Mouse (Mus musculus) embryonic facial prominence, embryonic 12.5 days (tissue): ENCODE results near the gene Olig3. TPM values are rescaled to one million over a fixed set of nuclear protein-coding genes. Genes with fewer than 3 reads are reported as not detected.

ENCODE experiments used
- ATAC-seq: fragments of 200-750 bp; cut with Nextera tagmentation; 2 replicates; pipeline ENCODE4 v1.8.0; 2017; ENCODE audit not compliant: insufficient number of reproducible peaks, insufficient read depth, low FRiP score, low TSS enrichment
- H3K27ac ChIP-seq: fragments of 300-500 bp; sonication (generic); 2 replicates; pipeline ENCODE4 v1.5.1; 2016; ENCODE audit warnings: mild to moderate bottlenecking
- H3K27me3 ChIP-seq: fragments of 300-500 bp; sonication (generic); 2 replicates; pipeline ENCODE4 v1.6.1; 2016; ENCODE audit warnings: mild to moderate bottlenecking, moderate library complexity
- H3K36me3 ChIP-seq: fragments of 300-500 bp; sonication (generic); 2 replicates; pipeline ENCODE4 v1.6.1; 2016; ENCODE audit warnings: mild to moderate bottlenecking
- H3K4me1 ChIP-seq: fragments of 300-500 bp; sonication (generic); 2 replicates; pipeline ENCODE4 v1.6.1; 2016
- H3K4me2 ChIP-seq: fragments of 300-500 bp; sonication (generic); replicated peaks from 2 replicates; pipeline ENCODE4 v1.6.1; 2016; ENCODE audit warnings: mild to moderate bottlenecking, moderate library complexity
- H3K4me3 ChIP-seq: fragments of 300-500 bp; sonication (generic); 2 replicates; pipeline ENCODE4 v1.5.1; 2016; ENCODE audit warnings: mild to moderate bottlenecking
- H3K9ac ChIP-seq: fragments of 300-500 bp; sonication (generic); 2 replicates; pipeline ENCODE4 v1.6.1; 2016; ENCODE audit warnings: mild to moderate bottlenecking, moderate library complexity
- H3K9me3 ChIP-seq: fragments of 300-500 bp; sonication (generic); 2 replicates; pipeline ENCODE4 v1.6.1; 2016; ENCODE audit warnings: mild to moderate bottlenecking, moderate library complexity
- WGBS: fragments of 180-500 bp; shearing (Covaris S2); methylation state at CpG from one replicate; pipeline ENCODE4 v1.1.7; 2016; 5-methylcytosine and 5-hydroxymethylcytosine counted together
- polyA plus RNA-seq: library from polyadenylated mRNA; unstranded; fragments of >200 nt; fragmentation: Nextera tagmentation; extraction: Ambion mirVana; gene quantifications from 2 replicates; pipeline ENCODE4 v1.2.1, GENCODE M21; 2016

Gene Olig3
- polyA plus RNA-seq: 0.42 and 1.9 TPM in 2 replicates

DNA sequence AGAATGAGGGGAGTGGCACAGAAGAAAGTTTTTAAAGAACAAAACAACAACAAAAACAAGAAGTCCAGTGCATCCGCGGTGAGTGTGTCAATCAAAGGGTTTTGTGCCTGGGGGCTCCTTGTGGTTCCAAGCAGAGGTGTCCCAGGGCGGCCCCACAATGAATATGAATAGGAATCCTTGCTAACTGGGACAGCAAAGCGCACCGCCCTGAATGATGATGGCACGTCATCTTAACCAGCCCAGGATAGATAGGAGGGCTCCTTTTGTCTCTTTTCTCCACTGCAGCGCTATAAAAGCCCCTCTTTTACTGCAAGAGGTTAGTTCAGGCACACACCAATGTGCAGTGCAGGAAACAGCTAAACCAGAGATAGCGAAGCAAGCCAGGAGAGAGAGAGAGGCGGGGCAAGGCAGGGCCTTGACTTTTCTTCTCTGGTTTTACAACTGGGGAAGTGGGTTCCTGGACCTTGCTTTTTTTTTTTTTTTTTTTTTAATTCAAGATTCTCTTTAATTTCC lies at the start of gene Olig3:
Gene Olig3, plus strand, starts transcription at position 463 of the 513 bp plus-strand sequence.
- Histone ChIP-seq H3K9me3 (no peaks in the 10 kb centered on the region), H3K4me1 (peaks cover 11% of the 10 kb centered on the region; the same call in 1 of the 2 replicates), H3K4me2 (peak within 1 kb of the TSS; percentile 28), H3K9ac (no peak within 1 kb of the TSS), H3K4me3 (peak within 1 kb of the TSS; percentile 14; the same call in 1 of the 2 replicates), H3K27me3 (peaks cover 82% of the 10 kb centered on the region), H3K36me3 (no peaks in the 10 kb centered on the region), H3K27ac (no peak within 1 kb of the TSS)
- WGBS: 3% methylated on average over 9 of the region's 9 CpGs
- ATAC-seq: no peak

DNA sequence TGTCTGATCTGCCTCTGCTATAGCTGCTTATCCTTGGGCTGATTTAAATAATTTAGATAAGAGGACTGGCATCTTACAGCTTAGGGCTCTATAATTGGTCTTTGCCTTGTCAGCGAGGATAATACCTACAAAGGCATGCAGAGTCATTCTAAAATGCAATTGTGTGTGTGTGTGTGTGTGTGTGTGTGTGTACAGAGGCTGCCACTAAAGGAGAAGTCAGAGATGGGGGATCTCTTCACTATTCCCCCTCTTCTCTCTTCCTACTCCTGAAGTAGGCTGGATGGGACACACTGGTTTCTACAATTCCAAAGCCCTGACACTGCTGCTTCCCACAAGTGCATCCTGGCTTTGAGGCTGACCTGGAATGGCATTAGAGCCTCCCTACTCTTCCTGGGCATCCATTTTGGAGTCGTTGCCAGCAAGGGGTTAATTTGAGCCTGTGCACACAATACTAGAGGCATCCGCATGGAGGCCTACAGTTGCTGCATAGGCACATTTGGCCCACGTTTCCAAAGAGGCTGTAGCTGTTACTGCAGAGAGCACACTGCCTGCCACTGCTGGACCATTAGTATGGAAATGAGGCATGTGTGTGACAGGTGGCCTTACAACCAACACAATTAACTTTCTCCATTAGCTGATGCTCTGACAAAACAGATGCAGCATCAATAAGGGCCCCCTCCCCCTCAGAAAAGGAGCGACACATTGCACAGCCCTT lies 46.5 kb upstream of the Olig3 start:
- no peak overlapping the region for H3K27ac ChIP-seq
- H3K9me3 ChIP-seq: no peaks in the 10 kb centered on the region
- no peaks in the 10 kb centered on the region for H3K36me3 ChIP-seq
- H3K4me2 ChIP-seq: no peak overlapping the region
- ATAC-seq: no peak; the same call in 1 of the 2 replicates
- H3K9ac ChIP-seq: no peak overlapping the region
- no peaks in the 10 kb centered on the region for H3K4me1 ChIP-seq
- H3K4me3 ChIP-seq: no peak overlapping the region
- 25% methylated on average over 5 of the region's 5 CpGs for WGBS
- no peaks in the 10 kb centered on the region for H3K27me3 ChIP-seq

DNA sequence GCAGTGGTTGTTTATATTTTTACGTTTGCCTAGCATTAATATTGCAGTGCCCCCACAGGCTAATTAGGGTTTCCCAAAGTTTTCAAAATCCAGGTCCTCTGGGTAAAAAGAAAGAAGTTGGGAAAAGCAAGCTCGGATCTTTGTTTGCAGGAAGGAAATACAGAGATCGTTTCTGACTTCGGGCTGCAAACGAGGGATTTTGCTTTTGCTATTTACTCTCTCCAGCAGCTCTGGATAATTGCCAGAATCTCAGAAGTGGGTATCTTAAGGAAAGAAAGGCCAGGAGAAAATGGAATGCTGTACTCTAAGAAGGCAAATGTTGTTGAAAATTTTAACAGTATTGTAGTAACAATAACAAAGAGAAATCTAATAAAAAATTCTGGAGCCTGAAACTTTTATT lies 45.9 kb upstream of the Olig3 start:
- H3K36me3 ChIP-seq: no peaks in the 10 kb centered on the region
- H3K27me3 ChIP-seq: no peaks in the 10 kb centered on the region
- no peak overlapping the region for H3K27ac ChIP-seq
- no peak overlapping the region for H3K4me2 ChIP-seq
- no peak overlapping the region for H3K4me3 ChIP-seq
- no peaks in the 10 kb centered on the region for H3K4me1 ChIP-seq
- no peak for ATAC-seq
- 46% methylated on average over 5 of the region's 5 CpGs for WGBS
- H3K9me3 ChIP-seq: no peaks in the 10 kb centered on the region
- no peak overlapping the region for H3K9ac ChIP-seq

DNA sequence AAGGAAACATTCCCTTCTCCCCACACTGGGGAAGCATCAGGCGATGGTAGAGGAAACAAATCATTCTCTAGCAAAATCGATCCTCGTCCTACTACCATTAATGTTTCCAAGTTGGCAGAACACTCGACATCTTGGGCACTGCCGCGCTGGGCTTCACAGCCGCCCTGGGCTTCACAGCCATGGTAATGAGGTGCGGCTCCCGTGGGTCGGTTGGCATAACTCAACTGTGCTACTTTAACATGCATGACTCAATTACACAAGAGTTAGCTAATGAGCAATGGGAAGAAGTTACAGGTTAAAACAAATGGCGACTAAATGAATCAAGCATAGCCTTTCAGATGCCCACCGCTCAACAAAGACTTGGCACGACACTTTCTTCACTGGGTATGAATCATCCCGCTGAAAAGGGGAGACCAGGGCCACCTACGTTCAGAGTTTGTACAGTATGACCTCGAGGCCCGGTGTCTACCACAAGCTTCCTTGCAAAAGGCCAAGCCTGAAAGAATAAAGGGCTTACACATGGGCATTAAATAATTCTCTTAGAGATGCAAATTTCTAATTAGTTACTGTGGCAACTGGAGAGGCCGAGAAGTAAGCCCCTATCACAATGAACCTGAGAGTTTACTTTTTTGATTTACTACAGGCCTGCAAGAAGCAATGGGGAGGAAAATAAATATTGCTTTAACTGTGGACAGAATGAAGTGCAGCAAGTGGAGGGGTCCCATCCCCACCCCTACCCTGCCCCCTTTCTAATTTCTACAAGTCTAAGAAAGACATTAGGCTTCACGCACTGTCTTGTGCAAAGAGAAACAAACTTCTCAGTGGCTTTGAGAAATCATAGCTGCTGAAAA lies 38.1 kb upstream of the Olig3 start:
- no peak overlapping the region for H3K4me2 ChIP-seq
- H3K27me3 ChIP-seq: no peaks in the 10 kb centered on the region
- H3K36me3 ChIP-seq: no peaks in the 10 kb centered on the region
- no peak for ATAC-seq
- H3K4me3 ChIP-seq: no peak overlapping the region
- no peaks in the 10 kb centered on the region for H3K9me3 ChIP-seq
- no peak overlapping the region for H3K9ac ChIP-seq
- H3K27ac ChIP-seq: no peak overlapping the region
- no peaks in the 10 kb centered on the region for H3K4me1 ChIP-seq
- WGBS: 82% methylated on average over 19 of the region's 19 CpGs

DNA sequence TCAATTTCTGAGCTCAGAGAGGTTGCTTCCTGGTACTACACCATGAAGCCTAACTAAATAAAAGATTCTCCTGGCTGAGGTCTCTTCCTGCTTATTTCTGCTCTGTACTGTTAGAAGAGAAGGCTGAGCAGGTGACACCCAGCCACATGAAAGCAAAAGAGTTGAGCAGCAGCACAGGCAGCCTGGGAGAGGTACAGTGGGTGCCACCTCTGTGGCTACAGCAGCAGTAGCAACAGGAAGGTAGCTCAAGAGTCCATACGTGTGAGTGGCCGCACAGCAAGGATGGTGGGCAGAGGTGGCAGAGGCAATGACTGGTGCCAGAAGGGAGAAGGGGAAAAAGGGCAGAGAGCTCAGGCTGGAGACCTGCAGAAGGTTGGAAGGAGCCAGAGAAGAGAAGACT lies 34.6 kb upstream of the Olig3 start:
- no peak overlapping the region for H3K4me3 ChIP-seq
- no peak overlapping the region for H3K9ac ChIP-seq
- no peak overlapping the region for H3K4me2 ChIP-seq
- H3K36me3 ChIP-seq: no peaks in the 10 kb centered on the region
- WGBS: 84% methylated on average over 2 of the region's 2 CpGs
- no peak overlapping the region for H3K27ac ChIP-seq
- H3K4me1 ChIP-seq: no peaks in the 10 kb centered on the region
- H3K27me3 ChIP-seq: no peaks in the 10 kb centered on the region
- ATAC-seq: no peak
- H3K9me3 ChIP-seq: no peaks in the 10 kb centered on the region

DNA sequence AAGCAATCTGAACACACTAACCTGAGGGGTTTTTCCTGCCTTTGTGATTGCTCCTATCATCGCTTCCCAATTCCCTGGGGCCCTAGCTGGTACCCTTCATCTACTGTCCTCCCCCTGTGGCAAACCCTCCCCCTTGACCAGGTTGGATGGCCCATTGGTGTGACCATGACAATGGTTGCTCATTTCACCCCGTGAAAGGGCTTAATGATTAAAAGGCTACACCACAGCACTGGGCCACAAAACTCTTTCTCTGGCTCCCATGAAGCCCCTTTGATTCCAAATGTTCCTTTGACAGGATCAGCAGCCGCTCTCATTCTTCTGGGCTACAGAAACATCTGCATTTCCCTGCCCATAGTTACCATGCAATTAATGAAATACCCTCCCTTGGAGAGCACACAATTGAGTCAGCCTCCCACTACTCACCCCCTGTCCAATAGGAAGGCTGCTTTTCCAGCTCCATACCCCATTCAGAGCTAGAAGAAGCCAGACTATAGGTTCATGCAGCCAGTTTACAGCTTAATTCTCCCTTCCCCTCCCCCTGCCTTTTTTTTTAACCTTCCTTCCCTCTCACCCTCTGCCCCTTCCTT lies 27.0 kb upstream of the Olig3 start:
- H3K4me2 ChIP-seq: no peak overlapping the region
- no peaks in the 10 kb centered on the region for H3K4me1 ChIP-seq
- no peak overlapping the region for H3K4me3 ChIP-seq
- ATAC-seq: no peak
- H3K27ac ChIP-seq: no peak overlapping the region
- H3K36me3 ChIP-seq: no peaks in the 10 kb centered on the region
- no peaks in the 10 kb centered on the region for H3K27me3 ChIP-seq
- 23% methylated on average over 3 of the region's 3 CpGs for WGBS
- no peak overlapping the region for H3K9ac ChIP-seq
- H3K9me3 ChIP-seq: no peaks in the 10 kb centered on the region

DNA sequence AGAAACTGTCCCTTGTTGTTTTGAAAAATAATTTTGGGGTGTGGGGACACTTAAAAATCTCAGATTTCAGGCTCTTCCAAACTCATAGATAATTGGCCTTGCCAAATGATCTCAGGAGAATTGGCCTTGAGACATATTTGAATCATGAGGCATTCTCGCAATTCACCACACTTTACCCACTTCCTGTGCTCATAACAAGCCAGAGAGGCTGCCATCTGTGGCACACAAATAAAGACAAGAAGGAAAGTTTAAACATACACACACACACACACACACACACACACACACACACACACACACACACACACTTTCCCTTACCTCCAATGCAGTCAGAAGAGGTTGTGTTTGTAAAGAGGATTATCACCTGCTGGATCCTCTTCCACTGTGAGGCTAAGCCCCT lies 22.9 kb upstream of the Olig3 start:
- Histone ChIP-seq H3K27me3 (no peaks in the 10 kb centered on the region), H3K9me3 (no peaks in the 10 kb centered on the region), H3K4me1 (no peaks in the 10 kb centered on the region), H3K36me3 (no peaks in the 10 kb centered on the region), H3K9ac (no peak overlapping the region), H3K4me3 (no peak overlapping the region), H3K27ac (no peak overlapping the region), H3K4me2 (no peak overlapping the region)
- ATAC-seq: no peak
- WGBS: 76% methylated on average over 1 of the region's 1 CpGs

DNA sequence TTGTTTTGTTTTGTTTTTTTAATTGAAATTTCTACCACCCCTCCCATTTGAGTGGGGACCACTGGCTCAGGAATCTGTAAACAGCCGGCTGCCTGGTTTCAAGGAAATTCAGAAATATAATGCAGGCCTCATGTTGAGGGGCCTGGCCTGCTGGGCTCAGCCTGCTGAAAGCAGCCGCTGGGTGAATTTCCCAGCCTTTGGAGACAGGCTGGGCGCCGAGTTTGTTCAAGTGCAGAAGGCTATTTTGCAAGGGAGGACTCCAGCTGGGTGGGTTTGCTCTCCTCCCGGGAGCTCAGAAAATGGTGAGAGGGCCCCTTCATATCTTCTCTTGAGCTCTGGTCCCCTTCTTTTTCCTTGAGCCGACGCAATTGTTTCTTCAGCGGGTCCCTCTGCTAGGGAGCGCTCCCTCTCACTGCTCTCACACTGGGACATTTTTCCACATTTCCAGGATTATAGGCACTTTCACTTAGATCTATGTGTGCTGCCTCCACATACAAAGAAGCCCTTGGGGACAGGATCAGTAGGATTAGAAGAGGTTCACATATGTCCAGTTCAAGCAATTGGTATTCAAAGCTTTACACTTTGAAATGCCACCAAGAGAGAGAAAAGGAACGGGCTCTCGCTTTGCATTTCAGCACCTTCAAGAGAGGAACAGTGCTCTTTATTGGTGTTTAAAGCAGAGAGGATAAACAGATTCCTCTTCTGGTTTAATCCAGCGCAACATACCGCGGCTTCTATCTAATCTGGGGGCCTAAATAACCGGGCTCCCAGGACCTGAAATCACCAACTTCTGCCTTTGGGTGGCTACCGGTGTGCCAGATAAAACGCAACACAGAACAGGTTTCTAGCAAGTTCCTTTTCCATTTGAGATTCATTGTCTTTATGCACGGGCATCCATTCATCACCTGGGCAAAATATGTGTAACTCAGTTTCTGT lies 17.4 kb upstream of the Olig3 start:
- no peak overlapping the region for H3K4me3 ChIP-seq
- H3K9ac ChIP-seq: no peak overlapping the region
- no peak overlapping the region for H3K4me2 ChIP-seq
- no peak overlapping the region for H3K27ac ChIP-seq
- H3K4me1 ChIP-seq: no peaks in the 10 kb centered on the region
- WGBS: 7% methylated on average over 18 of the region's 18 CpGs
- peaks cover 12% of the 10 kb centered on the region for H3K27me3 ChIP-seq
- no peak for ATAC-seq
- H3K9me3 ChIP-seq: no peaks in the 10 kb centered on the region
- H3K36me3 ChIP-seq: no peaks in the 10 kb centered on the region

DNA sequence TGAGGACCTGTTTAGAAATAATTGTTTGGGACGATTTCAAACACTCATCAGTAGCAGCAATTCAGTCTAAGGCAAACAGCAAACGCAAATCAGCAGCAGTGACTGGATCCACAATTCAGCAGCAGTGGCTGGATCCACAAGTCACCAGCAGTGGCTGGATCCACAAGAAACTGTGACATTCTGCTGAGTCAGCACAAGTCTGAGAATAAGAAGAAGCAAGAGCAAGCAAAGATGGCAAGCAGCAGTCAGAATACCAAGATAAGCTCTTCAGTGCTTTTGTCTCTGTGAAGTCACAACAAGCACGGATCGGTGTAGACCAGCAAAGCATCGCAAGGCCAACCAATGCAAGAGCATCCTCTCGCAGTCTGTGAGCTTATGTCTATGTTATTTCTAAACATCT lies 12.3 kb upstream of the Olig3 start:
- no peaks in the 10 kb centered on the region for H3K9me3 ChIP-seq
- no peak for ATAC-seq
- no peaks in the 10 kb centered on the region for H3K4me1 ChIP-seq
- H3K9ac ChIP-seq: no peak overlapping the region
- H3K36me3 ChIP-seq: no peaks in the 10 kb centered on the region
- H3K4me2 ChIP-seq: no peak overlapping the region
- H3K4me3 ChIP-seq: no peak overlapping the region
- no peak overlapping the region for H3K27ac ChIP-seq
- 90% methylated on average over 6 of the region's 6 CpGs for WGBS
- peaks cover 18% of the 10 kb centered on the region; the same call in 1 of the 2 replicates for H3K27me3 ChIP-seq

DNA sequence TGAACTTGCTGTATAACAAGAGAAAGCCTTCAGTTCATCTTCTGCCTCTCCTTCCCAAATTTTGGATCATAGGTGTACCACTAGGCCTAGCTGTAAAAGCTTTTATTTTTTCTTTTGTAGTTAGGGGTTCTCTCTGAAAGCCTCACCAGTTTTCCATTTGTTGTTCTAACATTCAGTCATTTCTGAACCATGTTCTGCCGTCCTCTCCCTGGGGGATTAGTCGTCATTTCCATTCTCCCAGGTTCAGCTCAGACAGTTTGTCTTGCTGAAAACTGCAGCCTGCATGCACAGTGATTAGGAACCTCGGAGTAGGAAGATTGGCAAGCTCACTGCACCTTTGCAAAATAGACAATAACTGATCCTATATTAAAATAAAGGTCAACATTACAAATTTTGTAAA lies 7.0 kb upstream of the Olig3 start:
- H3K36me3 ChIP-seq: no peaks in the 10 kb centered on the region
- WGBS: 32% methylated on average over 3 of the region's 3 CpGs
- ATAC-seq: no peak
- H3K27ac ChIP-seq: no peak overlapping the region
- H3K4me2 ChIP-seq: no peak overlapping the region
- H3K27me3 ChIP-seq: peaks cover 40% of the 10 kb centered on the region
- no peaks in the 10 kb centered on the region for H3K9me3 ChIP-seq
- 0 out of 2 replicates have a peak, but pooled peaks cover 3% of the 10 kb centered on the region for H3K4me1 ChIP-seq
- H3K4me3 ChIP-seq: no peak overlapping the region
- H3K9ac ChIP-seq: no peak overlapping the region
